Mouse (Mus musculus): ENCODE measurements around the gene Xdh.

- TF ChIP-seq POLR2A (IDR thresholded peaks at IDR 0.05; ENCODE audit: extremely low read depth, insufficient read depth, low read length) (no peak), CTCF (IDR thresholded peaks at IDR 0.05; ENCODE audit: low read depth, low read length) (no peak)
Measured at GRCm38 (mm10) chr17:73934281-73934680, 15.7 kb downstream of the Xdh start.

Data from liver, adult 2 months (tissue).